Mouse (Mus musculus): ENCODE data around the gene Ccdc28b. TPM values are rescaled to one million over a fixed set of nuclear protein-coding genes. Genes with fewer than 3 reads are reported as not detected.

Gene Ccdc28b
- polyA plus RNA-seq (2017; shearing (Covaris generic)) = 22.7 TPM

GRCm38 (mm10) chr4:129623681-129624091, at the start of gene Ccdc28b:
Ccdc28b (minus strand) TSS chr4:129623947.

GRCm38 (mm10) chr4:129672083-129672877, 48.5 kb upstream of the Ccdc28b start, which contains the start of gene Kpna6:
Kpna6 (minus strand) TSS chr4:129672767.

DNA sequence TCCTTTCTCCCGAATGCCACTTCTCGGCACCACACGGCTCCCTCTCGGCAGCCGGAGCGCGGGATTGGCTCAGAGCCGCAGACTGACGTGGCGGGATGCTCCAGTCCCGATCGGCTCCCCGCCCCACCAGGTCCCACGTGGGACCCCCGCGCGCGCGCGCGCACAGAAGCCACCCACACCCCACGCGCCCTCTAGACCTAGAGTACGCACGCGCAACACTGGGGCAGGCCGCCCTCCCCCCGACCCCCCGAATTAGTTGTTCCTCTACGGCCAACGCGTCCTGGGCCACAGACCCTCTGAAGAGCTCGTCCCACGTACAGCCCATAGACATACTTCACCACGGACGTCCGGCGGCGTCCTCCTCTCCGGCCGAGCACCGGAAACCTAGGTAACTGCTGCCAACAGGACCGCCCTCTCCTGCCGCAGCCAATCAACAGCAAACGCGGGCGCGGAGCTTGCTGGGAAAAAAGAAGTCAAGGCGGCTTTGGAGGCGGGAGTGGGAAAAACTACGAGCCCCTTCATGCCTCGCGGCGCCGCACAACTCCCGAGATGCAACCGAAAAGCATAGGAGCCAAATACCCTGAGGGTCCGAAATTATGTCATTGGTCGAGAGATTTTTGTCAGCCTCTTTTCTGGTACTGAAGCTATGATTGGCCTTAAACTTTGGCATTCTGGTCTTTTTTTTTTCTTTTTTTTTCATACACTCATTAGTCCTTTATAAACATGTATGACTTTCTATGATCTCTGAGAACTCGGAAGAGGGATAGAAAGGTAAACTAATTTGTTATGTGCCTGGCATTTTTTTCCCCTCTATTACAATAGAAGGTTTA, 17.1 kb upstream of the Ccdc28b start, which contains the start of gene Txlna:
Gene Txlna (minus strand): TSS at position 428 of the 830 bp plus-strand sequence.

DNA sequence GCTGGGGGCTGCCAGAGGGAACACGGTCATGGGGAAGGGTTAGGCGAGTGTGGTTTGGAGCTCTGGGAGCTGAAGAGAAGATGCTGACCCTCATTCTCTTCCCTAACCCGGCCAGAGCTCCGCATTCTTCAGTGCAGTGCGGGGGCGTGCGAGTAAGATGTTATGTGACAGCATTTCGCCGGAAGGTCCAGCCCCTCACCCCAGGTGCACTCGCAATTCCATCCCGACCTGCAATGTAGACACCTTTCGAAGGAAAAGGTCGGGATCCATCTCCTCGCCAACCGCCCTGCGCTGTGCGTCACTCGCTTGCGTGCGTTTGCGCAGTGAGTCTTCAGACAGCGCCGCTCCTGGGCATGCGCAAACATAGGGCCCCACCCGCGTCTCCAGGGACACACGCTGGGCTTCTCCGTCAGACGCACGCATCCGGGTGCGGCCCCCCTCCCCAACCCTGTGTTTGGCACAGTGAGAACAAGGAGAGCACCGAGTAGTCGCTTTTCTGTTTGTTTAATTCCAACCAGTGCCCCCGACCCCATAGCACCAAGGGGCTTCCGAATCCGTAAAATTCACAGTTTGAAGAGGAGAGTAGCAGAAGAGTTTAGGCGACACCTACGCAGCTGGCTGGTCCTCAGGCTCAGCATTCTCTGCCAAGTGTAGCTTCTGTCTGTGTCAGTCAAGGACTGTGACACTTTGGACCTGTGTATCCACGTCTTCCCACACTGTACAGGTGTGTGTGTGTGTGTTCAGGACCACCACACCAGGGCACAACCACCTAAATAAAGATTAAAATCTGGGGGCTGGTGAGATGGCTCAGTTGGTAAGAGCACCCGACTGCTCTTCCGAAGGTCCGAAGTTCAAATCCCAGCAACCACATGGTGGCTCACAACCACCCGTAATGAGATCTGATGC, 4.7 kb downstream of the Ccdc28b start, which contains the start of gene Iqcc:
Gene Iqcc (minus strand): TSS at position 314 of the 906 bp plus-strand sequence.

GRCm38 (mm10) chr4:129614093-129614492, 9.7 kb downstream of the Ccdc28b start, which contains the start of gene Dcdc2b:
Dcdc2b (minus strand) TSS chr4:129614257.

DNA sequence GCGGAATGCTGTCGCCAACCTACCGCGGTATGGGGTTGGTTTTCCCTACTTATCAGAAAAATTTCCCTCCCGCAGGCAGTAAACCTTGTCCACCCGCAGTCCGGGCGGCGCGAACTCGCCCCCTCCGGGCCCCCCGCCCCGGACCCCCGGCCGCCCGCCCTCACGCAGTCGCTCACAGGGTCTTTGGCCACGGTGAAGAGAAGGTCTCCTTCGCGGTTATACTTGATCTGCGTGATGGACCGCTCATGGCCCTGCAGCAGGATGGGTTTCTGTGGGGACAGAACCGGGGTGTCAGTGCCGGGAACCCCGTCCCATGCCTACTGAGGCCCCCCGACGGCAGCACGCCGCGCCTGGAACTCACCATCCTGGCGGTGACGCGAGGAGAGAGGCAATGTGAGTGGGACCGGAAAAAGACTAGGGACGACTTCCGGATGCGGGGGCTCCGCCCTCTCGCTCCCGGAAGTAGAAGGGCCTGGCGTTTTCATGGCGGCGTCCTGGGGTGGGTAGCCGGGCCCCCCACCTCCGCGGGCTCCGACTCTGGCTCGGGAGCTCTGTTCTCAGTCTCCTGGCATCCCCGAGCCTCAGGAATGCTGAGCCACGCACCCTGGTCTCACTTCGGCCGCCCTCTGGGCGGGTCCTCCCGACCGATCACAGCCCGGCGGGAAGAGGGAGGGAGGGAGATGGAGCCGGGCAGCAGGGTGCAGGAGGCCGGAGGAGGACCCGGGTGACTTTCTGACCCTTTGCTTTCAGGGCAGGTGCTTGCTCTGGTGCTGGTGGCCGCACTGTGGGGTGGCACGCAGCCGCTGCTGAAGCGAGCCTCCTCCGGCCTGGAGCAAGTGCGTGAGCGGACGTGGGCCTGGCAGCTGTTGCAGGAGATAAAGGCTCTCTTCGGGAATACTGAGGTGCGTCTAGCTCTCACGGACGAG, 23.3 kb downstream of the Ccdc28b start, which contains the start of the genes Eif3i and Tmem234:
Gene Eif3i (minus strand): TSS at position 416 of the 926 bp plus-strand sequence.
Gene Tmem234 (plus strand): TSS at position 436 of the 926 bp plus-strand sequence.

DNA sequence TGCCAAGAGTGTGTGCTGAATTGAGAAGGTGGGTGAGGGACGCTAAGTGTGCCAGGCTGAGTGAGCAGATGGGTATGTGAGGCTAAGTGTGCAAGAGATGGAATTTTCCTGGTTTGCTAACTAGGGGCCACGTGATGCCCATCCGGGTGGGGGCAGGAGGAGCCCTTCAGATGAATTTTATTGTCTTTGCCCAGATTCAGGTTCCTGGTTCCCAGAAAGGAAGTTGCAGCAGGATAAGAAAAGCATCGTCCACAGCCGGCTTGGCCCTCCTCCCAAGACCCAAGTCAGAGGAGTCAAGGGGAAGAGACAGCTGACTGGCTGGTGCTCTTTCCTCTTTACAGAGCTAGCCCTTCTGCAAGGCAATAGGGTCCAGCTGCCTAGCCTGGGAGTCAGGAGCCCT, 45.3 kb downstream of the Ccdc28b start, which contains the start of gene Fam167b:
Gene Fam167b (minus strand): TSS at position 84 of the 400 bp plus-strand sequence.

DNA sequence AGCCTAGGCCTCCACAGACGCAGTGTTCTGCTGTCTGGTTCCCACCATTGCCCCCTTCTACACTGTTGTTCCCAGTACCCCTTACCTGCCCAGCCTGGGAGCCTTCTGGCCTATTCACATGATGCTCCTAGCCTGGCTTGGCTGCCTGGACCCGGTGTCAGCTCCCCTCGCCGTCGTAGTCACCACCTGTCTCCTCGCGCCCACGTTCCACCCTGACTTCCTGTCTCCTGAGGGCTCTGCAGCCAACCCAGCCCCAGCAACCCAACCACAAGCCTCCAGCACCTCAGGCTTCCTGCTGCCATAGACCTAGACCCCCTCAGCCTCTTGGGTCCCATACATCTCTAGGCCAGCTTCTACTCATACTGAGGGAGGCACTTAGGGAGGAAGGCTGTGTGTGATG, 50.3 kb downstream of the Ccdc28b start, which contains the start of gene Lck:
Gene Lck (minus strand): TSS at position 212 of the 400 bp plus-strand sequence.

Other genes with a start within 250 kb of the Ccdc28b start
- 9.9 TPM for gene Zbtb8a, start 245.8 kb downstream of the Ccdc28b start, polyA plus RNA-seq (2017; shearing (Covaris generic))
- gene Zbtb8b, start 183.1 kb downstream of the Ccdc28b start, polyA plus RNA-seq (2017; shearing (Covaris generic)) = 0.36 TPM
- 34.0 TPM for gene Bsdc1, start 162.4 kb downstream of the Ccdc28b start, polyA plus RNA-seq (2017; shearing (Covaris generic))
- gene Tssk3, start 132.9 kb downstream of the Ccdc28b start, polyA plus RNA-seq (2017; shearing (Covaris generic)) = not detected
- gene Fam229a, start 132.8 kb downstream of the Ccdc28b start, polyA plus RNA-seq (2017; shearing (Covaris generic)) = not detected
- 33.6 TPM for gene Marcksl1, start 110.4 kb downstream of the Ccdc28b start, polyA plus RNA-seq (2017; shearing (Covaris generic))
- 329 TPM for gene Hdac1, start 81.2 kb downstream of the Ccdc28b start, polyA plus RNA-seq (2017; shearing (Covaris generic))
- 1,521 TPM for gene Lck, start 50.3 kb downstream of the Ccdc28b start, polyA plus RNA-seq (2017; shearing (Covaris generic))
- 0.36 TPM for gene Fam167b, start 45.4 kb downstream of the Ccdc28b start, polyA plus RNA-seq (2017; shearing (Covaris generic))
- 163 TPM for gene Eif3i, start 23.3 kb downstream of the Ccdc28b start, polyA plus RNA-seq (2017; shearing (Covaris generic))
- 227 TPM for gene Tmem234, start 23.3 kb downstream of the Ccdc28b start, polyA plus RNA-seq (2017; shearing (Covaris generic))
- 7.7 TPM for gene Dcdc2b, start 9.7 kb downstream of the Ccdc28b start, polyA plus RNA-seq (2017; shearing (Covaris generic))
- gene Iqcc, start 4.8 kb downstream of the Ccdc28b start, polyA plus RNA-seq (2017; shearing (Covaris generic)) = 41.4 TPM
- gene Txlna, start 17.1 kb upstream of the Ccdc28b start, polyA plus RNA-seq (2017; shearing (Covaris generic)) = 66.2 TPM
- 19.5 TPM for gene Kpna6, start 48.8 kb upstream of the Ccdc28b start, polyA plus RNA-seq (2017; shearing (Covaris generic))
- 19.5 TPM for gene Tmem39b, start 72.9 kb upstream of the Ccdc28b start, polyA plus RNA-seq (2017; shearing (Covaris generic))
- gene Khdrbs1, start 118.4 kb upstream of the Ccdc28b start, polyA plus RNA-seq (2017; shearing (Covaris generic)) = 181 TPM
- gene Ptp4a2, start 187.3 kb upstream of the Ccdc28b start, polyA plus RNA-seq (2017; shearing (Covaris generic)) = 443 TPM

Measured in CD4-positive, CD25-positive, alpha-beta regulatory T cell (primary cell).